Mouse (Mus musculus) adipose tissue, adult 10 weeks (tissue): Measurements from ENCODE around the gene Ano7. TPM values are rescaled to one million over a fixed set of nuclear protein-coding genes. Genes with fewer than 3 reads are reported as not detected.

ENCODE experiments used
- polyA plus RNA-seq: library from polyadenylated mRNA; stranded (reverse); fragments of 350-450 nt; fragmentation: Illumina TruSeq; extraction: RNeasy Lipid Tissue Mini Kit (QIAGEN cat#74804); gene quantifications from one replicate; pipeline ENCODE4 v1.2.3, GENCODE M21; 2014; ENCODE audit warnings: low read depth, low replicate concordance

The Ano7 gene
- 0.32 TPM for polyA plus RNA-seq

DNA sequence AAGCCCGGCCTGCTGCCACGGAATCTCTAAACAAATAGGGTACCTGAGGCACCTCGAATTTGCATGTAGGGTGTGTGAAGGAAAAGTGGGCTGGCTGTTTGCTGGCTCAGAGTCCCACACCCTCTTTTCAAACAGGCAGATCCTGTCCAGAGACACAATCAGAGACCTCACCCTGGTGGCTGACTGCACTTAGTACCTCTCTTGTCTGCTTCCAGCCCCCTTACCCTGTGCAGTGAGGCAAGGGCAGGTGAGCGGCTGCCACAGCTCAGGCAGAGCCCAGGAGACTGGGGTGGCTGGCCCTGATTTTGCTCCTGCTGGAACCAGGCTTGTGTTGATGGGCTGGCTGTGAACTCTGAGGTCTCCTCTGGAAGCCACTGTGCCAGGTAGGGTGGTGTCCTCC, at the start of gene Ano7:
Gene Ano7 (plus strand): TSS at position 266 of the 400 bp plus-strand sequence.

DNA sequence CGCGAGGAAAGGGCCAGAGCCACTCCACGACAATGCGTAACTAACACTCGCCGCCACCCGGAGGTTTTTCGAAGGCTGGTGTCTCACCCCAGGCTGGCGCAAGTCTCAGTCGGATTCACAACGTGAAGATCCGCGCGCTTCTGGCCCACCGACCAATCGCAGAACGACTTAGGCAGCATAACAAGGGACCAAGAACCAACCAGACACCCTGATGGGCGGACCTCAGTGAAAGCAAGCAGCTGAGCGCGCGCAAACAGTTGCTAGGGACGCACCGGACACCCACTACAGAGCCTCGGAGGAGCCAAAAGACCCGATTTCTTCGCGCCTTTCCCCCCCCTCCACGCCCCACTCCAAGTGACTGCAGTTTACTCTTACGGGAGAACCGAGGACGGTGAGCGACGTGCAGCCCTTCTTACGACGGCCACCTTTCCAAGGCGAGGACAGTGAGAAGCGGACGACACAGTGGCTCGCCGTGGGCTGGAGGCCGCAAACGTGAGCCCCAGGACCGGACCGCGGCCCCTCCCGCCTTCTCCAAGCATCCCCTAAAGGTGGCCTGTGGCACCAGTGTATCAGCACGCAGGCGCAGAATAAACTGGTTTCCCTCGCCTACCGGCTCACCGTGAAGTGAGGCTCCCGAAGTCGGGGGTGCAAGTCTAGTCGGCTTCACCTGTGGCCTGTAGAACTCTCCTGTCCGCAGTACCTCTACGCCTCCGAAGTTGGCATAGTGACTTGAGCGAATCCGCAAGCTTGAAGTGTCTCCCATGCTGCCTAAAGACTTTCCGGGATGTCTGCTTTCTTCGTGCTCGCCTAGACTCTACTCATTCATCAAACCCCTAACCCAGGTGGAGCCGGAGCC, 30.9 kb upstream of the Ano7 start, which contains the start of the genes Ppp1r7 and Pask:
Gene Ppp1r7 (plus strand): TSS at position 207 of the 856 bp plus-strand sequence.
Gene Pask (minus strand): TSS at position 835 of the 856 bp plus-strand sequence.

Other genes starting within 250 kb of the Ano7 start
- not detected for gene Agxt, start 238.7 kb upstream of the Ano7 start, polyA plus RNA-seq
- gene 2310007B03Rik, start 213.0 kb upstream of the Ano7 start, polyA plus RNA-seq, result 0.97 TPM
- 1.3 TPM for gene Crocc2, start 205.2 kb upstream of the Ano7 start, polyA plus RNA-seq
- gene Sned1, start 138.1 kb upstream of the Ano7 start, polyA plus RNA-seq, result 9.9 TPM
- gene Mterf4, start 68.0 kb upstream of the Ano7 start, polyA plus RNA-seq, result 19.5 TPM
- gene Ppp1r7, start 31.1 kb upstream of the Ano7 start, polyA plus RNA-seq, result 16.5 TPM
- 3.7 TPM for gene Pask, start 30.4 kb upstream of the Ano7 start, polyA plus RNA-seq
- 195 TPM for gene Hdlbp, start 104.9 kb downstream of the Ano7 start, polyA plus RNA-seq
- 5.4 TPM for gene Farp2, start 138.1 kb downstream of the Ano7 start, polyA plus RNA-seq